12 mouse cellular contexts compared by ENCODE assay signal in genomic region chr6:71106170-71106945, GRCm38 (mm10). TPM values are rescaled to one million over a fixed set of nuclear protein-coding genes. Genes with fewer than 3 reads are reported as not detected.
DNase-seq lines count a peak whose midpoint lies in the region; ATAC-seq and TF ChIP-seq lines count a peak whose summit lies in the region.
"Had no signal": no experiment of that assay in that cellular context is flagged by ENCODE, and none has a peak within 500 bp of the region (broad histone marks: within the 10 kb centered on the region; RNA-seq: fewer than 3 reads in every experiment).

No protein-coding gene starts in this region.

- intact Hi-C loops in gastrocnemius, postnatal 36 days (cut with DNase I) = no loop called here

- 69% methylated on average over 19 of the region's 19 CpGs for WGBS in hindbrain, postnatal 0 days
- 82% methylated on average over 19 of the region's 19 CpGs for WGBS in hindbrain, embryonic 13.5 days
- WGBS in heart, embryonic 10.5 days = 58% methylated on average over 19 of the region's 19 CpGs

- DNase-seq in hindbrain, postnatal 0 days (ENCODE audit: low spot score) = no peak
- peak; percentile 2 for DNase-seq in MEL-GATA-1-ER (ENCODE audit: extremely low read depth, low read depth)
- peak; percentile 80 for DNase-seq in heart, embryonic 10.5 days (ENCODE audit: low spot score)
- peak; percentile 54 to 60 for DNase-seq in kidney, postnatal 4 days
- DNase-seq in ovary, postnatal 10 days (ENCODE audit: low spot score) = no peak
- no peak for DNase-seq in gastrocnemius, postnatal 36 days
- no peak for DNase-seq in urinary bladder, postnatal 4 days (ENCODE audit: low spot score in 2 of 2)

- H3K27me3 ChIP-seq in hindbrain, postnatal 0 days (ENCODE audit: insufficient read depth, low read length) = no peaks in the 10 kb centered on the region
- no peaks in the 10 kb centered on the region for H3K27me3 ChIP-seq in hindbrain, embryonic 13.5 days
- no peaks in the 10 kb centered on the region for H3K27me3 ChIP-seq in heart, embryonic 10.5 days (ENCODE audit: insufficient read depth, poor library complexity, severe bottlenecking)
- H3K27me3 ChIP-seq: embryonic facial prominence, embryonic 13.5 days; midbrain, embryonic 15.5 days; stomach, embryonic 15.5 days had no signal

- H3K4me2 ChIP-seq in hindbrain, postnatal 0 days (ENCODE audit: low read depth, low read length) = 0 out of 2 replicates have a peak overlapping the region, but pooled peaks have one; percentile 7
- H3K4me2 ChIP-seq in hindbrain, embryonic 13.5 days = no peak overlapping the region
- H3K4me2 ChIP-seq: embryonic facial prominence, embryonic 13.5 days; midbrain, embryonic 15.5 days; stomach, embryonic 15.5 days had no signal

- H3K9ac ChIP-seq in hindbrain, postnatal 0 days (replicated peaks; ENCODE audit: low read length) = no peak overlapping the region
- H3K9ac ChIP-seq in hindbrain, embryonic 13.5 days = no peak overlapping the region
- H3K9ac ChIP-seq: embryonic facial prominence, embryonic 13.5 days; midbrain, embryonic 15.5 days; stomach, embryonic 15.5 days had no signal

- H3K36me3 ChIP-seq in hindbrain, postnatal 0 days (ENCODE audit: insufficient read depth, low read length) = no peaks in the 10 kb centered on the region
- H3K36me3 ChIP-seq in hindbrain, embryonic 13.5 days = no peaks in the 10 kb centered on the region
- H3K36me3 ChIP-seq in heart, embryonic 10.5 days = no peaks in the 10 kb centered on the region
- H3K36me3 ChIP-seq: embryonic facial prominence, embryonic 13.5 days; midbrain, embryonic 15.5 days; stomach, embryonic 15.5 days had no signal

- no peak; the same call in 1 of the 2 replicates for ATAC-seq in hindbrain, postnatal 0 days
- ATAC-seq in hindbrain, embryonic 13.5 days (ENCODE audit: low FRiP score) = no peak
- ATAC-seq: forebrain, embryonic 16.5 days; midbrain, embryonic 15.5 days had no signal

- no peak for TF ChIP-seq CTCF in hindbrain, postnatal 0 days (IDR thresholded peaks at IDR 0.05; ENCODE audit: low read depth)

- no peak overlapping the region for H3K27ac ChIP-seq in hindbrain, postnatal 0 days
- no peak overlapping the region for H3K27ac ChIP-seq in hindbrain, embryonic 13.5 days
- 0 out of 2 replicates have a peak overlapping the region, but pooled peaks have one; percentile 38 for H3K27ac ChIP-seq in heart, embryonic 10.5 days
- H3K27ac ChIP-seq: embryonic facial prominence, embryonic 13.5 days; midbrain, embryonic 15.5 days; stomach, embryonic 15.5 days had no signal

- H3K9me3 ChIP-seq in hindbrain, postnatal 0 days (ENCODE audit: low read length) = no peaks in the 10 kb centered on the region
- no peaks in the 10 kb centered on the region for H3K9me3 ChIP-seq in hindbrain, embryonic 13.5 days
- H3K9me3 ChIP-seq in heart, embryonic 10.5 days = no peaks in the 10 kb centered on the region
- H3K9me3 ChIP-seq: embryonic facial prominence, embryonic 13.5 days; midbrain, embryonic 15.5 days; stomach, embryonic 15.5 days had no signal

- 0 out of 2 replicates have a peak, but pooled peaks cover under 1% of the 10 kb centered on the region for H3K4me1 ChIP-seq in hindbrain, postnatal 0 days (ENCODE audit: insufficient read depth, low read length)
- H3K4me1 ChIP-seq in hindbrain, embryonic 13.5 days (replicated peaks) = no peaks in the 10 kb centered on the region
- no peaks in the 10 kb centered on the region for H3K4me1 ChIP-seq in heart, embryonic 10.5 days
- H3K4me1 ChIP-seq: midbrain, embryonic 15.5 days; stomach, embryonic 15.5 days had no signal

- no peak overlapping the region for H3K4me3 ChIP-seq in hindbrain, postnatal 0 days (ENCODE audit: low read length)
- H3K4me3 ChIP-seq in hindbrain, embryonic 13.5 days = no peak overlapping the region
- 0 out of 2 replicates have a peak overlapping the region, but pooled peaks have one; percentile 5 for H3K4me3 ChIP-seq in heart, embryonic 10.5 days
- H3K4me3 ChIP-seq: embryonic facial prominence, embryonic 13.5 days; midbrain, embryonic 15.5 days; stomach, embryonic 15.5 days had no signal

RNA-seq across cellular contexts. Expression of gene Thnsl2, which starts 37.9 kb away (rescaled TPM):
- total RNA-seq in hindbrain, postnatal 0 days (2014; rRNA removed) = 4.9 and 10.2 TPM in 2 replicates
- polyA plus RNA-seq in hindbrain, postnatal 0 days (2015; fragmentation: Nextera tagmentation; extraction: Ambion mirVana) = 6.6 and 6.8 TPM in 2 replicates
- polyA plus RNA-seq in hindbrain, embryonic 13.5 days (2015; fragmentation: Nextera tagmentation; extraction: Ambion mirVana) = 4.2 and 4.6 TPM in 2 replicates
- polyA plus RNA-seq in heart, embryonic 10.5 days (2016; fragmentation: Nextera tagmentation; extraction: Ambion mirVana) = 5.0 and 5.2 TPM in 2 replicates
- total RNA-seq in gastrocnemius, postnatal 36 days (2021) = 1 to 10 TPM; 6.0 to 6.8 TPM

Comparison
In these comparisons a context has a peak if more than half of its experiments do, and no peak if none do; other contexts are left out.
1. DNase-seq: peak in MEL-GATA-1-ER (single experiment), heart, embryonic 10.5 days (single experiment) and kidney, postnatal 4 days (2 of 2); none in hindbrain, postnatal 0 days (single experiment), ovary, postnatal 10 days (single experiment), gastrocnemius, postnatal 36 days (0 of 2) and urinary bladder, postnatal 4 days (0 of 2).